Mouse (Mus musculus) CD4-positive helper T cell, adult 2 months (primary cell): ENCODE data around the gene Gm44511.
"Not testable (repeated sequence)": the region's sequence is repeated elsewhere in the genome, so short reads cannot be mapped to it uniquely, and the experiment has no call there.

ENCODE experiments used
- DNase-seq: peaks from one replicate; pipeline ENCODE4 v3.0.0-alpha.2; 2012; ENCODE audit warnings: low read depth, missing footprints, low spot score

The Gm44511 gene

DNA sequence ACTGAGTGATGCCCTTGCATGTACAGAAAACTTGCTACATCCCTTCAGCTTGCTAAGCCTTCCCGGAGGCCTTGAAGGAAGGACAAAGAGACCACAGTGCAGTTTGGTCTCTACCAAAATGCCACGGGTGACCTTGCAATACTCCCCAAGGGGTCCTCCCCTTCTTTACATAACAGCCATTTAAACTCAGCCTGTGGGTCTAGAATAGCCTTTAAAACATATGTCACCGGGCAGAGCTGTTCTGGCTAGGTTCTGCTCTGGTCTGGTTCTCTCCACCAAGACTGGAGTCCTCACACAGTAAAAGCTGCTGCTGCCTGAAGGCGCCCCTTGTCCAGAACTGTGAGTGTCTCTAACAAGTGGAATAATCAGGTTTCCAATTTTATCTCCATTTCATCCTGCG is 25.4 kb downstream of the Gm44511 start:
- not testable (repeated sequence) for DNase-seq

DNA sequence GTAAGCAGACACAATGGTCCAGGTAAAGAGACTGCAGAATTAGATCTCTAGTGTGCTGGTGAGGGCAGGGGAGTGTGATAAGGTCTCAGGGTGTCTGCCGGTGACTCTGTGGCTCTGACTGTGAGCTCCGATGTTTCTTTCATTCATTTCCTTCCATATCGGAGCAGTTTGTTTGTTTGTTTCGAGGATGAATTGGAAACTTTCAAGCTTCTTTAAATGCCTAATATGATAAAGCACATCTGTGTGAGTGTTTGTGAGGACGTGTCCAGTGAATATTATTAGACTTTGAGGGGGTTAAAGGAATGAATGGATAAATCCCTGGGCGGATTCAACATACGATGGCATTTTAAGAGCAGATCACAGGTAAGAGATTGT is 26.2 kb downstream of the Gm44511 start:
- no peak for DNase-seq

DNA sequence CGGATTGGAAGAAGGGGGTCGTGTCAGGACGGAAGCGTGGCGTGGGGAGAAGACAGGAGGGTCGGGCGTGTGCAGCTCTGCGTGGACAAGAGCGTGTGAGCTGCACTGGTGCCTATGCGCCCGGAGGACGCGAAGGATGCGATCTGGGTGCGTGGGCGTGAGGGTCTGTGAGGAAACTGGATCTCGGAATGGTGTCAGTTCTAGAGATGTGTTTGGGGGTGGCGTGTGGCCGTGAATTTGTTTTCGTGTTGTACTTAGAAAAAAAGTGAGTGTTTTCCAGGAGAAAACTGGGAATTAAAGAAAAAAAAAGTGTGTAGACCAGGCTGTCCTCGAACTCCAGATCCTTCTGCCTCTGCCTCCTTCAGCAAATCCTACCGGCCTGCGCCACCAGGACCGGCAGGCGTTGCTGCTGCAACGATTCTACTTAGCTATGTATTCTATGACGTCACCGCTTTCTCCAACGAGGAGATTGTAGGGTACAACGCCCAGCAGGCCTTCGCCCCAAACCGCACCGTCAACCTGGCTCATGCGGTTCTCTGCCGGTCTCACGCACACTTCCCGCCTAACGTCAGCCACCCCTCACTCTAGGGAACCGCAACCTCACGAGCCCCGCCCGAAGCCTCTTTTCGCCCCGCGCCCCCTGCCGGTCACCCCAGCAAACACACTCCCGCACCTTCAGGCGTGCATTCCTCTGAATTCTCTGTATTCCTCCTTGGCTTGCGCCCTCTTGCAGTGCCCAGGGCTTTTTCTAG is 26.8 kb downstream of the Gm44511 start:
- peak; percentile 93 for DNase-seq

DNA sequence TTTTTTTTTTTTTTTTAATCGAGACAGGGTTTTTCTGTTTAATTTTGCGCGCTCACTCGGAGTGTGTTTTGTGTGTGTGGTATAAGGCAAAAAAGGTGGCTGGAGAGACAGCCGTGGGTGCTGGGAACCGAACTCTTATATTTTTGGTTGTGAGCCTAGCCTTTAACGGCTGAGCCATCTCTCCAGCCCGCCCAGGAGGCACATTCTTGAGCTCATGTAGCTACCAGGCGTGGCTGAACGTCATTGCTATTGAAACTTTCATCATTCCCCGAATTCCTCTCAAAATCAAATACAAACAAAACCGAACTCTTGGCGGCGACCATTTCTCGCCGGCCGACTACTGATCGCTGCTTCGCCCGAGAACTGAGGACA is 27.4 kb downstream of the Gm44511 start:
- DNase-seq: peak; percentile 84

DNA sequence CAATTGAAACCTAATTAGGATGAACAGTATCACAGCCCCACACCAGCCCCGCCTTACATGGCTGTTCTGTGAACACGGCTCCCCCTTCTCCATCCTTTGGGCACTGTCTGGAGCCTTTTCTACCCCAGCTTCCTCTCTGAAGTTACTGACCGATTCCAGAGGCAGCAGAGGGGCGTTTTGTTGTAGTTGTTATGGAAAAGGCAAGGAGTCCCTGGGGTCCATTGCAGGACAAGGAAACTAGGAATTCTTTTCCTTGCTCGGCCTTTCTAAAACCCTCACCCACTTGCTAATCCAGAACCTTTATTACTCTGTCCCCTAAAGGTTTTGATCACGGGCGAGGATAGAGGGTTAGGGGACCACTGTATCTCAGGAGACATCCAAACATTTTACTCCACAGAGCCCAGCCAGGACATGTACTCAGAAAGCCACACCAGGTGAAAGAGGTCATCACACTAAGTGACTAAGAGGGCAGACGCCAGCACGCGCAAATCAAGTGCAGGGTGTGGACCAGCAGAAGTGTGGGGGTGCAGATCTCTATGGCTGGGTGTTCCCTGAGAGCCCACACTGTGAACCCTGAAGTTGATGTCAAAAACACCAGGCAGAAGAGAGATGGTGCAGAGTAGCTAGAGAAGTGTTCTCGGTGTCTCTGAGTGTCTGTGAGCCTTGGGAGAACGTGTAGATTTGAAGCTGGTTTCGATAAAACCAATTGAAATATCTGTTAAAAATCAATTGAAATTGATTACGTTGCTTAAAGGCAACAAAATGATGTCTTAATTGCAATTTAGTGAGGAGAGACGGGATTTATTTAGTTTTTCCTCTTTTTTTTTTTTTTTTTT is 28.0 kb downstream of the Gm44511 start:
- DNase-seq: peak; percentile 59

DNA sequence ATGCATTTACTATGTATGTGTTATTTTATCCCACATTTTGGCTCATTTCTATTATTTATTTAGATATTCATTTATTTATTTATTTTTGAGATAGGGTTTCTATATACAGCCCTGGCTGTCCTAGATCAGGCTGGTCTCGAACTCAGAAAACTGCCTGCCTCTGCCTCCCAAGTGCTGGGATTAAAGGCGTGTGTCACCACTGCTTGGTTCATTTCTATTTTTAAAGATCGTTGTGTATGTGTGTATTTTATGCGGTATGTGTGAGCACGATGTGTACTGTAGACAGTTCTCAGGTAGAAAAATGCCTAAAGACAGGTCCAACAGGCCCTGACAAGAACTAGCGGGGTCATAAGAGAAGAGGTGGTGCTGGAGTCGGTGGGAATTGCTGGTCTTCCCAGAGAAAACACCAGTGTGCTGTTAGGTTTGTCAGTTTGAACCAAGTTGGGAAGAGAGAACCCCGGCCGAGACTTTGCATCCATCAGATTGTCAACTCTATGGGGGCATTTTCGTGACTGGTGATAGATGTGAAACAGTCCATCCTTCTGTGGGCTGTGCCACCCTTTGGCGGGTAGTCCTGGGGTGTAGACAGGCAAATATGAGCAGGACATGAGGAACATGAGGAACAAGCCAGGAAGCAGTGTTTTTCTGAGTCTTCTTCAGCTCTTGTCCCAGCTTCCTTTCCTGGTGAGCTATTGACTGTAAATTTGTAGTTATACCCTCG is 28.8 kb downstream of the Gm44511 start:
- DNase-seq: no peak

DNA sequence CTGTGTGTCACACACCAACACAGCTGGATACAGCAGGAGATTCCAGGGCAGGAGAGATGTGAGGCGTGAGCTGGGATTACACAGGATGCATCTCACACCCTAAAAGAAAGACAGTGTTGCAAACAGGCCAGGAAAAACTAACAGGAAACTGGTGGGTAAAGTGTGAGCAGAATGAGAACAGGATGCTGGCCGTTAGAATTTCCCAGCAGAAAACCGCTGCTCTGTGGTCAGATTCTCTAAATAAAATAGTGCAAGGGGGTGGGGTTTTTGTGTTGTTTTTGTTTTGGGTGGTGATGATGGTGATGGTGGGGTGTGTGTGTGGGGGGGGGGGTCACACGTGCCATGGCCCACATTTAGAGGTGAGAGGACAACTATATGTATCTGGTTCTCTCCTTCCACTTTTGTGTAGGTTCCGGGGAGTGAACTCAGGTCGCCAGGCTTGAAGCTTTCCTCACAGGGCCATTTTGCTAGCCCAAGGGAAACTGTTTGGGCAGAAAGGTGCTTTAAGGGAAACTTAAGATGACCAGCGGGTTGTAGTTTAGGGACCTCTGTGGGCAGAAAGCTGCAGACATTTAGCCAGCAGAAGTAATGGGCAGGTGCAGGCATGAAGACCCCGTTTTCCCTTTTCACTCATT is 29.7 kb downstream of the Gm44511 start:
- peak; percentile 82 for DNase-seq

DNA sequence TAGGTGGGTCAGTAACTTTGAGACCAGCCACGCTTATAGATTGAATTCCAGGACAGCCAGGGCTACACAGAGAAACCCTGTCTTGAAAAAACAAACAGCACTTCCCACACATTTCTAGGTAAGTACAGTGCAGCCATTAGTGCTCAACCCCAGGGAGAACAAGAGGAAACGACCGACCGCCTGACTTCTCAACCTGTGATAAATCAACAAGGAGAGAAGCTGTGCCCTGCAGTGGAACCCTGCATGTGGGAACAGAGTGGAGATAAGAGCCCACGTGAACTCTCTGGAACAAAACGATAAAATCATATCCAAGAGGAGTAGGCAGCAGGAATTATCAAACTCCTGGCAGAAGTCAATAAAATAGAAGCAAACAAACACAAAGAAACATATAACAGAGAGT is 32.4 kb downstream of the Gm44511 start:
- no peak for DNase-seq

DNA sequence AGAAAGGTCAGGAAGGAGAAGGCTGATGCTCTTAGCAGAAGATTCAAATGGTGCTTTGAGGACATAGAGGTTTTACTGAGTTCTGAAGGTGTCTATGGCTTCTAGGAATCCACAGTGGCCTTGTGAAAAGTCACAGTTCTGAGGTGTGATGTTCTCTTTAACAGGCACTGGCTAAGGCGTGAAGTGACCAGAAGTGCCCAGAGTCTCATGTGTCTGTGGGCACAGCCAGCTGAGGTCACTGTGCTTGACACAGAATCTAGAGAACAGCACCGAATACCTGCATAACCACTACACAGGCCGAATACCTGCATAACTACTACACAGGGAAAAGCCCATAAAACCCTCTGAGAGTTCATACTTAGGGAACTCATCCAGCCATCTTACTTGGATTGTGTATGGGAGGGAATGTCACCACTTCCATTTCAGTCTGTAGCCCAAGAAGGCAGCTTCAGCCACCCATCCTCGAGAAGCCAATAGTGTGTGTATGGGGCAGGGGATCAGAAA is 35.6 kb downstream of the Gm44511 start:
- not testable (repeated sequence) for DNase-seq

DNA sequence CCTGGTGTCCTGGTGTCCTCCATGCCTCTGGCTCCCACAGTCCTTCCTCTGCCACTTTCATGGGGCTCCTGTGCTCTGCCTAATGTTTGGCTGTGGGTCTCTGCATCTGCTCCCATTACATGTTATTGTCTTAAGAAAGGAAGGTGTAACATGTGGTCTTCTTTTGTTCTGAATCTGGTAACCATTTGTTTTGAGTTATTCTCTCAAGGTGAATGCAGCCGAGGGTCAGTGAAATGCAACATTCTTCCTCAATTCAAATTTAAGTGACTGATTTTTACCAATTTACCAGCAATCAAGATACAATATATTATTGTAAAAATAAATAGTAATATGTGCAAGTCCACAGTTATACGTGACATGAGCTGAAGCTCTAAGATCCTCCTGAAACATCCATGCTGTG is 37.0 kb downstream of the Gm44511 start, which contains the start of gene Klrb1c:
Gene Klrb1c, minus strand, starts transcription at position 101 of the 400 bp plus-strand sequence.
- no peak for DNase-seq

DNA sequence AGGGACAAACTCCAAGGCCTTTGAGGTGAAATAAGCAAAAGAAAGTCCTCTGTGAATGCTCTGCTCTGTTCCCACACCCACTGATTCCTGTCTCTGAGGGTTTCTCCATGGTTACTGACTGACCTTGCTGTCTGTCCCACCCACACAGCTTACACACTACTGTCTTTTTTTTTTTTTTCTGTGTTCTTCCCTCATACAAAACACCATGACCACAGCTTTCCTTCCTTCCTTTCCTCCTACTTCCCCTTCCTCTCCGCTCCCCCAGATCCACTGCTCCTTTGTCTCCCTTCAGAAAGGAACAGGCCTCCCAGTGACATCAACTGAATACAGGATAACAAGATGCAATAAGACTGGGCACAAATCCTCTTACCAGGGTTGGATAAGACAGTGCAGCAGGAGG is 37.6 kb downstream of the Gm44511 start:
- DNase-seq: no peak

DNA sequence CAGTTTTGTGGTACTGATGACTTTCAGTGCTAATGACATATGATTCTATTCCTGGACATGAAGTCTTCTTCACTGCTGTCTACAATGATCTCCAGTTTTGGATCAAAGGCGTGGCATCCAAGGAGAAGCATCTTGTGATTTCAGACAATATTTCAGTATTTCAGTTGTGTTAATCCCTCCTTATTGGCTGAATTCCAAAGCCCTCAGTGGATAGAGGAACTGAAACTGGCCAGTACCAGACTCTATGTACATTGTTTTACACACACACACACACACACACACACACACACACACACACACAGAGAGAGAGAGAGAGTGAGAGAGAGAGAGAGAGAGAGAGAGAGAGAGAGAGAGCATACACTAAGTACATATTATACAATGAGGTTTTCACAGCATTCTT is 39.7 kb downstream of the Gm44511 start:
- not testable (repeated sequence) for DNase-seq

DNA sequence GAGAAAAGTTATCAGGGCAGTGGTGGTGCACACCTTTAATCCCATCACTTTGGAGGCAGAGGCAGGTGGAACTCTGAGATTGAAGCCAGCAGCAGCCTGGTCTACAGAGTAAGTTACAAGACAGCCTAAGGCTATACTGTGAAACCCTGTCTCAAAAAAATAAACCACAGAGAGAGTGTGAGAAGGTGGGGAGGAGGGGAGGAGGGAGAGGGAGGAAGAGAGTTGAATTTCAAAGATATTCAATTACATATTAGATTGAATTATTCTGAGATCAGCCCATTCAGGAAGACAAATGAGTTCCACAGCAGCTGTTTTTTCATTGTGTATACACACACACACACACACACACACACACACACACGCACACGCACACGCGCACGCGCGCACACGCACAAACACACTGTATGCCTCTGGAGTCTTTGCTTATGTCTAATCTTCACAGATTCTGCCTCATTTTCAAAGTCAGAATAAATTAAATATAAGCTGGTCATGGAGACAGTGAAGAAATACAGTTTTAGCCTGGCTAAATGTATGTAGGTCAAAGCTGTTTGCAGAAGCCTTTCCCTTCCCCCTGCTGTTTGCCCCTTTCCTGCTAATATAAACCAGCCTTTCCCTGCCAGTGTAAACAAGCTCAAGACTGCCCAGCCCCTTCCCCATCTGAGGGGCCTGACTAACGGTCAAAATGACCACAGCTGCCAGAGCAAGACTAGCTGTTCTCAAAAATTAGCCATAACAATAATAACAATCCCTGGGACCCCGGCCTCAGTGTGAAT is 56.4 kb downstream of the Gm44511 start:
- DNase-seq: no peak

DNA sequence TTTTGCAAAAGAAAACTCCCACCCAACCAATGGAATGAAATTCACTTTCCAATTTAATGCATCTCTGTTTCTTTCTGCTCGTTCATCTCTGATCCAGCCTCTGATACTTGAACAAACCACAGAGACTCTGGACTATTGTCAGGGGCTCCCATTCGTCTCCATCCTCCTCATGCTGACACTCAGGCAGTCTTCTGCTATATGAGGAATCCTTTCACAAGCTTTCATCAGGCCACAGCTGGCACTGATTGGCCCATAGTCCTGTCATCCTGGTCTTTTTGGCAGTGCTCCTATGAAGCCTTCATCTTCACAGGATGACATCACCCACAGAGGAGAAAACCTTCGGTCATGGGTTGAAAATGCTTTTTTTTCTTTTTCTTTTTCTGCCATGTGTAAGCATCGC is 58.1 kb downstream of the Gm44511 start:
- no peak for DNase-seq

DNA sequence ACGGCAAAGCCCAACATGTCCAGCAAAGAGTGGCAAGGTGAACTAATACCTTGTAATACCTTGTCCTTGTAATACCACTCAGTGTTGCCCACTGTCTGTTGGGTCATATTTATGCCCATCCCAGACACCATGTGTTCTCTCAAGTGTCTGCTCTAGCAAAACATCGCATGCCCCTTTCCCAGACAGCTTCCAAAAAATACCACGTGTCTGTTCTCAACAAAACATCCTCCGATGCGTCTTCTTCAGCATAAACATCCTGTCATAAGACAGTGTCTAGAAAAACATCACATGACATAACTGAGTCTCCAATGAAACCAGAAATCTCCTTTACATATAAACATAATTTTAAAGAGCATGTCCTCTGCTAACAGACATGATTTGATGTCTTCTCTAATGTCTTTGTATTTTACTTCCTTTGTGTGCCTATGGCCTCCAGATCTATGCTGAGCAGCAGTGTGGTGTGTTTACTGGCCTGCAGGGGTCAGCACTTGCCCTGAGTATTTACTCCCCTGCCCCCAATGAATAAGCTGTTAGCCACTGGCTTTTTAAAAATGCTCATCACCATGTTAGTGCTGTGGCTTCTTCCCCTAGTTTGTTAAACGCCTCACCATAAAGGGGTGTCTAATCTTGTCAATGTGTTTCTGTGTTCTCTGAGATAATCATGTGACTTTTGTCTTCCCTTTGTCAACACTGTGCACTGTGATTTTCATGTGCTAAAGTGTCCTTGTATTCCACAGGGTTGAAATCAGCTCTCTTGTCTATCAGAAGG is 59.4 kb downstream of the Gm44511 start:
- peak; percentile 80 for DNase-seq

DNA sequence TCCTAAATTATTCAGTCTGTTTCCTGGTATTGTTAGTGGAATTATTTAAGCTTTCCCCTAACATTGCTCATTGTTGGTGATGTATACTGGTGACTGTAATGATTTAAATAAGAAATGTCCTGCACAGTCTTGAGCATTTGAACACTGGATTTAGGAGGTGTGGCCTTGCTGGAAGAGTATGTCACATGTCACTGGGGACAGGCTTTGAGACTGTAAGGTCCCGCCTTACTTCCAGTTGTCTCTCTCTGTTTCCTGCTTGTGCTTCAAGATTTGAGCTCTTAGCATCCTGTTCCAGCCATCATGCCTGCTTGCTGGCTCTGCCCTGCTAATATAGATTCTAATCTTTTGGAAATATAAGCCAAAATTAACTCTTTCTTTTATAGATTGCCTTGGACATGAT is 60.9 kb downstream of the Gm44511 start:
- DNase-seq: no peak

DNA sequence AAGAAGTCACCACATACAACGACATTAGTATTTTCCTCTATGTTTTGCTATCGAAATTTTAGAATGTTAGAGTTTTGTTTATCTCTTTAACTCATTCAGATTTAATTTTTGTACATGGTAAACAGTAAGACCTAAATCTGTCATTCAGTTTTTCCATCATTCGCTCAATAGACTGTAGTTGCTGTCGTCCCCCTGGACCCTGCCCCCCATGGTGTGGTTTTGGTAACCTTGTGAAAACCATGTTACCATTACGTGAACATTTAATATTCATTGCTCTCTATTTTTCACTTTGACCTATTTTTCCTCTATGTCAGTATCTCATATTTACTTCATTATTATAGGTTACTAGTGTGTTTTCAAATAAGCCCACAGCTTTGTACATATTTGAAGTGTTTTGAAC is 61.5 kb downstream of the Gm44511 start:
- peak; percentile 35 for DNase-seq

DNA sequence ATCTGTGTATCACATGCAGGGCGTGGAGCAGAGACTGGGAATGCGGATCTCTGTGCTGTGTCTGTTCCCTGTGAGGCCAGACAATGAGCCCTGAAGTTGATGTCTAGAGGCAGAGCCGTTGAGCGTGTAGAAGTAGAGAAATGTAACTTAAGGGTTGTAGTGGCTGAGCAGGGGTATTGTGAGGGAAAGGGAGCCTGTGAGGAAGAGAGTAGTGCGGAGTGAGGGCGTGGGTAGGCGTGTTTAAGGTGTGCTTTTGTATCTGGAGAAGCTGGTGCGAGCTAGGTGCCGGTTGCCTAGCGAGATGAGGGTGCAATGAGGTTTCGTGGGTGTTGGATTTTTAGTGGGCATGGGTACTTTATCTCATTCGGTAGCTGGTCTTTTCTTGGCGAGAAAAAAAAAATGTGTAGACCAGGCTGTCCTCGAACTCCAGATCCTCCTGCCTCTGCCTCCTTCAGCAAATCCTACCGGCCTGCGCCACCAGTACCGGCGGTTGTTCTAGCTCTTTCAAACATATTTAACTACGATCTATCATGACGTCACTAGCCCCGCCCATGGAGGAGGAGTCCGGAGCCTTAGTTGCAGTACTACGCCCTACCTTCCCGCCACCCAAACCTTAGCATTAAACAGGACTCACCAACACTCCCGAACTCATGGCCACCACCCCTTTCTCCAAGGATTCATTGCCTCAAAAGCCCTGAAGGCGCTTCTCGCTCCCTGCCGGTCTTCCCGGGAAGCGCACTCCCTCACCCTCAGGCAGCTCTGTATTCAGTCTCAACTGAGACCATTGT is 62.2 kb downstream of the Gm44511 start:
- DNase-seq: peak; percentile 95
